Mouse (Mus musculus): ENCODE results near the gene Dpep3. TPM values are rescaled to one million over a fixed set of nuclear protein-coding genes. Genes with fewer than 3 reads are reported as not detected.
"Not testable (repeated sequence)": the region's sequence is repeated elsewhere in the genome, so short reads cannot be mapped to it uniquely, and the experiment has no call there.

The Dpep3 gene
- polyA plus RNA-seq (2012; rRNA removed) (not detected in 2 replicates), polyA plus RNA-seq (2014; fragmentation: Nextera tagmentation; extraction: Ambion mirVana) (0.11 TPM in 1 of 2 replicates, not detected in the other)

GRCm38 (mm10) chr8:105979325-105979724 lies at the start of gene Dpep3:
Gene Dpep3 (minus strand): TSS chr8:105979429.
- H3K9ac ChIP-seq (ENCODE audit: low read depth, low read length, severe bottlenecking), result no peak within 1 kb of the TSS
- no peaks in the 10 kb centered on the region for H3K36me3 ChIP-seq (ENCODE audit: control insufficient read depth, insufficient read depth, low read length)
- no peak within 1 kb of the TSS for H3K27ac ChIP-seq (replicated peaks; ENCODE audit: low read depth, low read length)
- no peak within 1 kb of the TSS for H3K4me2 ChIP-seq (replicated peaks; ENCODE audit: low read depth, low read length, severe bottlenecking)
- H3K9me3 ChIP-seq (ENCODE audit: control insufficient read depth, low read length), result no peaks in the 10 kb centered on the region
- DNase-seq (ENCODE audit: low spot score) (no peak), ATAC-seq (ENCODE audit: low FRiP score, low read depth) (no peak)
- 90% methylated on average over 15 of the region's 15 CpGs for WGBS
- no peaks in the 10 kb centered on the region for H3K27me3 ChIP-seq (ENCODE audit: control insufficient read depth, insufficient read depth, low read length)
- H3K4me1 ChIP-seq (ENCODE audit: control insufficient read depth, insufficient read depth, low read length), result no peaks in the 10 kb centered on the region
- TF ChIP-seq POLR2A (IDR thresholded peaks at IDR 0.05; ENCODE audit: borderline replicate concordance, extremely low read depth, insufficient read depth, insufficient read length), result no peak
- H3K4me3 ChIP-seq (replicated peaks; ENCODE audit: low read length), result no peak within 1 kb of the TSS

- Histone ChIP-seq H3K27ac (replicated peaks; ENCODE audit: low read depth, low read length) (no peak overlapping the region), H3K9me3 (ENCODE audit: control insufficient read depth, low read length) (no peaks in the 10 kb centered on the region), H3K4me3 (replicated peaks; ENCODE audit: low read length) (no peak overlapping the region), H3K4me2 (replicated peaks; ENCODE audit: low read depth, low read length, severe bottlenecking) (no peak overlapping the region), H3K9ac (ENCODE audit: low read depth, low read length, severe bottlenecking) (no peak overlapping the region), H3K27me3 (ENCODE audit: control insufficient read depth, insufficient read depth, low read length) (no peaks in the 10 kb centered on the region), H3K36me3 (ENCODE audit: control insufficient read depth, insufficient read depth, low read length) (peaks cover 20% of the 10 kb centered on the region), H3K4me1 (ENCODE audit: control insufficient read depth, insufficient read depth, low read length) (no peaks in the 10 kb centered on the region)
- DNase-seq (ENCODE audit: low spot score), result peak; percentile 62
- no peak for TF ChIP-seq POLR2A (IDR thresholded peaks at IDR 0.05; ENCODE audit: borderline replicate concordance, extremely low read depth, insufficient read depth, insufficient read length)
- ATAC-seq (ENCODE audit: low FRiP score, low read depth), result no peak; the same call in 1 of the 2 replicates
Observed at GRCm38 (mm10) chr8:106022483-106022882, 43.3 kb upstream of the Dpep3 start.

- H3K9me3 ChIP-seq (ENCODE audit: control insufficient read depth, low read length), result no peaks in the 10 kb centered on the region
- ATAC-seq (ENCODE audit: low FRiP score, low read depth) (no peak), DNase-seq (ENCODE audit: low spot score) (no peak)
- no peaks in the 10 kb centered on the region for H3K27me3 ChIP-seq (ENCODE audit: control insufficient read depth, insufficient read depth, low read length)
- H3K4me1 ChIP-seq (ENCODE audit: control insufficient read depth, insufficient read depth, low read length), result no peaks in the 10 kb centered on the region
- H3K9ac ChIP-seq (ENCODE audit: low read depth, low read length, severe bottlenecking), result no peak overlapping the region
- H3K36me3 ChIP-seq (ENCODE audit: control insufficient read depth, insufficient read depth, low read length), result peaks cover 23% of the 10 kb centered on the region
- H3K4me2 ChIP-seq (replicated peaks; ENCODE audit: low read depth, low read length, severe bottlenecking), result no peak overlapping the region
- no peak overlapping the region for H3K27ac ChIP-seq (replicated peaks; ENCODE audit: low read depth, low read length)
- 86% methylated on average over 3 of the region's 3 CpGs for WGBS
- no peak for TF ChIP-seq POLR2A (IDR thresholded peaks at IDR 0.05; ENCODE audit: borderline replicate concordance, extremely low read depth, insufficient read depth, insufficient read length)
- no peak overlapping the region for H3K4me3 ChIP-seq (replicated peaks; ENCODE audit: low read length)
Observed at GRCm38 (mm10) chr8:106018039-106018438, 38.8 kb upstream of the Dpep3 start.

GRCm38 (mm10) chr8:106017130-106017529 lies 37.9 kb upstream of the Dpep3 start:
- TF ChIP-seq POLR2A (IDR thresholded peaks at IDR 0.05; ENCODE audit: borderline replicate concordance, extremely low read depth, insufficient read depth, insufficient read length), result no peak

GRCm38 (mm10) chr8:106016284-106016683 lies 37.1 kb upstream of the Dpep3 start:
- Histone ChIP-seq H3K4me1 (ENCODE audit: control insufficient read depth, insufficient read depth, low read length) (no peaks in the 10 kb centered on the region), H3K36me3 (ENCODE audit: control insufficient read depth, insufficient read depth, low read length) (peaks cover 22% of the 10 kb centered on the region), H3K4me3 (replicated peaks; ENCODE audit: low read length) (no peak overlapping the region), H3K9ac (ENCODE audit: low read depth, low read length, severe bottlenecking) (no peak overlapping the region), H3K9me3 (ENCODE audit: control insufficient read depth, low read length) (no peaks in the 10 kb centered on the region), H3K27me3 (ENCODE audit: control insufficient read depth, insufficient read depth, low read length) (no peaks in the 10 kb centered on the region), H3K27ac (replicated peaks; ENCODE audit: low read depth, low read length) (no peak overlapping the region), H3K4me2 (replicated peaks; ENCODE audit: low read depth, low read length, severe bottlenecking) (no peak overlapping the region)
- ATAC-seq (ENCODE audit: low FRiP score, low read depth) (no peak), DNase-seq (ENCODE audit: low spot score) (no peak)
- 91% methylated on average over 6 of the region's 6 CpGs for WGBS
- TF ChIP-seq POLR2A (IDR thresholded peaks at IDR 0.05; ENCODE audit: borderline replicate concordance, extremely low read depth, insufficient read depth, insufficient read length), result no peak

More at GRCm38 (mm10) chr8:106017130-106017529, 37.9 kb upstream of the Dpep3 start:
- no peaks in the 10 kb centered on the region for H3K27me3 ChIP-seq (ENCODE audit: control insufficient read depth, insufficient read depth, low read length)
- H3K9me3 ChIP-seq (ENCODE audit: control insufficient read depth, low read length), result no peaks in the 10 kb centered on the region
- DNase-seq (ENCODE audit: low spot score) (no peak), ATAC-seq (ENCODE audit: low FRiP score, low read depth) (no peak)
- H3K4me3 ChIP-seq (replicated peaks; ENCODE audit: low read length), result no peak overlapping the region
- WGBS, result 91% methylated on average over 7 of the region's 7 CpGs
- H3K27ac ChIP-seq (replicated peaks; ENCODE audit: low read depth, low read length), result no peak overlapping the region
- no peaks in the 10 kb centered on the region for H3K4me1 ChIP-seq (ENCODE audit: control insufficient read depth, insufficient read depth, low read length)
- no peak overlapping the region for H3K4me2 ChIP-seq (replicated peaks; ENCODE audit: low read depth, low read length, severe bottlenecking)
- peaks cover 23% of the 10 kb centered on the region for H3K36me3 ChIP-seq (ENCODE audit: control insufficient read depth, insufficient read depth, low read length)
- H3K9ac ChIP-seq (ENCODE audit: low read depth, low read length, severe bottlenecking), result no peak overlapping the region

DNA sequence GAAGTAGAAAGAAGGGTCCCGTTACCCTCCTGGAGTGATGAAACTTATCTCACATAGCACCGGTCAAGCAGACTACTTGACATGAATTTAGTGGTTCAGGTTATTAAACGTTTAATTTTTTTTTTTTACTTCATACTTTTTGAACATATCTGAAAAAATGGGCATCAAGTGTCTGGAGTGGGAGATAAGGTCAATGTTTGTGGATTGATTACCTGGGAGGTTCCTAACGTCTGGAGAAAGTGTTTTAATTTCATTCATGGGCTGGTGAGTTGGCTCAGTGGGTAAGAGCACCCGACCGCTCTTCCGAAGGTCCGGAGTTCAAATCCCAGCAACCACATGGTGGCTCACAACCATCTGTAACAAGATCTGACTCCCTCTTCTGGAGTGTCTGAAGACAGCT lies 33.0 kb upstream of the Dpep3 start:
- not testable (repeated sequence) for H3K27ac ChIP-seq (replicated peaks; ENCODE audit: low read depth, low read length); H3K9me3 ChIP-seq (ENCODE audit: control insufficient read depth, low read length); DNase-seq (ENCODE audit: low spot score); ATAC-seq (ENCODE audit: low FRiP score, low read depth); H3K4me1 ChIP-seq (ENCODE audit: control insufficient read depth, insufficient read depth, low read length); H3K27me3 ChIP-seq (ENCODE audit: control insufficient read depth, insufficient read depth, low read length); H3K36me3 ChIP-seq (ENCODE audit: control insufficient read depth, insufficient read depth, low read length)
- Histone ChIP-seq H3K4me2 (replicated peaks; ENCODE audit: low read depth, low read length, severe bottlenecking) (peak overlapping the region; percentile 92), H3K9ac (ENCODE audit: low read depth, low read length, severe bottlenecking) (0 out of 2 replicates have a peak overlapping the region, but pooled peaks have one; percentile 91), H3K4me3 (replicated peaks; ENCODE audit: low read length) (peak overlapping the region; percentile 95)
- 84% methylated on average over 8 of the region's 8 CpGs for WGBS

Data from limb, embryonic 14.5 days (tissue).